Mouse (Mus musculus) activated CD4-positive, CD25-positive, alpha-beta regulatory T cell, adult 4 months (primary cell): ENCODE measurements around the gene Fam160b1. TPM values are rescaled to one million over a fixed set of nuclear protein-coding genes. Genes with fewer than 3 reads are reported as not detected.
A peak's percentile ranks its signal among the peaks of the same experiment; 100 is the strongest.

ENCODE experiments used
- ATAC-seq: one replicate; pipeline ENCODE4 v1.8.0; 2017
- polyA plus RNA-seq, 2 experiments: library from polyadenylated mRNA; unstranded; fragments of 100-300 nt; shearing (Covaris generic); gene quantifications; one replicate each; pipeline ENCODE4 v1.2.1; 2017

The Fam160b1 gene
- polyA plus RNA-seq, 2 experiments from 2014 or later: 8.3 to 9.0 TPM

DNA sequence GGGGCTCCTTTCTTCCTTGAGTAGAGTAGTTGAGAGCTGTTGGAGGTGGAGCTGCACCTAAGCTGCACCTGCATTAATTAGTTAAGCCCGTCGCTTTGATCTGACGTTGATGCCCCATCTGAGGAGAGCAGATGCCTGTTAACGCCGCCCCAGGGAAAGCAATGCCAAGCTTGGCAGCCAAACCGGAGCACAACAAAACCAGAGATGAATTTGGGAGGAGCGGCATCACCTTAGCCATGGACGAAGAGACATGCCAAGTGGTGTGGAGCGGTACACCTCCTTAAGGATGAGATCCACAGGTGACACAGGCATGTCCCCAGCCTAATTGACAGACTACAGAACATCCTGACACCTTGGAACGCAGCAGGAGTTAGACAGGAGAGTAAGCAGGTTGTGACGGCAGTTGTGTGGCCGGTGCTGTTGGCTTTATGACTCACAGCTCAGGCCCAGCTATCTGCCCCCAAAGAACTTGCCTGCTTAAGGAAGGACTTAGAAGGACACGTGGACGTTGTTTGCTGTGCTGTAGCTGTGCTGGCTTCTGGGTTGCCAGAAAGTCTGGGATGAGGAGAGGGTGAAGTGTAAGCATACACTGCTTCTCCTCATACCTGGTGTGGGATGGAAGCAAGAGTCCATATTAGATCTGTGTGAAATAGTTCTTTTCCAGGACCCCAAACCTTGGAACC lies 67.4 kb downstream of the Fam160b1 start:
- ATAC-seq: no peak

DNA sequence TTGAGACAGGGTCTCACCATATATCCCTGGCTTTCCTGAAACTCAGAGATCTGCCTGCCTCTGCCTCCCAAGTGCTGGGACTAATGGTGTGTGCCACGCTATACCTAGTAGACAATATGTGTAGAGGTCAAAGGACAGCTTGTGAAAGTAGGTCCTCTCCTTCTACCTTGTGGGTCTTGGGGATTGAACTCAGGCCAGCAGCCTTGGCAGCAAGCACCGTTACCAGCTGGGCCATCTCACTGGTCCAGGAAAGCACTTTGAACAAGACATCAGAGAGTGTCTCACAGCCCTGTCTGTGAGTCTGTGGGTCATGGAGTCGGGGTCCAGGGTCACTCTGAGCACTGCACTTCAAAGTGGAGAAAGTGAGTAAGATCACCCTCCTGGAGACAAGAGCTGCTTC lies 68.2 kb downstream of the Fam160b1 start:
- ATAC-seq: no peak

DNA sequence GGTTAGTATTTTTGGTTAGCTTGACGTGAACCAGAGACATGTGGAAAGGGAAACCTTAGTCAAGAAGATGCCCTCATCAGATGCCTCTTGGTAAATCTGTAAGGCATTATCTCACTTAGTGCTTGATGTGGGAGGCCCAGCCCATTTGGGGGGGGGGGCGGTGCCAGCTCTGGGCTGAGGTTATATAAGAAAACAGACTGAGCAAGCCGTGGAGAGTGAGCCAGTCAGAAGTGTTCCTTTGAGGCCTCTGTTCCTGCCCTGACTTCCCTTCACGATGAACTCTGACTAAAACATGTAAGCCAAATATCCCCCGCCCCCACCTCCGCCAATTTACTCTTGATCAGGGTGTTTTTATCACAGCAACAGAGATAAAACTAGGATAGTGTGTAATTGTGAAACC lies 69.4 kb downstream of the Fam160b1 start:
- ATAC-seq: peak; percentile 96

DNA sequence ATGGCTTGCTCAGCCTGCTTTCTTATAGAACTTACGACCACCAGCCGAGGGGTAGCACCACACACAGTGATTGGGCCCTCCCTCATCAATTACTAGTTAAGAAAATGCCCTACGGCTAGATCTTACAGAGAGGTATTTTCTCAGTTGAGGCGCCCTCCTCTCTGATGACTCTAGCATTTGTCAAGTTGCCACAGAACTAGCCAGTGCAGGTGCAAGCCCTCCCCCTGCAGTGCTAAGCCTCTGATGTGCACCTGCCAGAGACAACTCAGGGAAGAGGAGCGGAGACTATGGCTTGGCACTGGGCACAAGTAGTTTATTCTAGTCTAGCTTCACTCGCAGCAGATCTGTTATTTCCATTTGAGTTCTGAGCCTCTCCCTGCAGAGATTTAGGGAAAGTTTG lies 71.0 kb downstream of the Fam160b1 start:
- no peak for ATAC-seq

DNA sequence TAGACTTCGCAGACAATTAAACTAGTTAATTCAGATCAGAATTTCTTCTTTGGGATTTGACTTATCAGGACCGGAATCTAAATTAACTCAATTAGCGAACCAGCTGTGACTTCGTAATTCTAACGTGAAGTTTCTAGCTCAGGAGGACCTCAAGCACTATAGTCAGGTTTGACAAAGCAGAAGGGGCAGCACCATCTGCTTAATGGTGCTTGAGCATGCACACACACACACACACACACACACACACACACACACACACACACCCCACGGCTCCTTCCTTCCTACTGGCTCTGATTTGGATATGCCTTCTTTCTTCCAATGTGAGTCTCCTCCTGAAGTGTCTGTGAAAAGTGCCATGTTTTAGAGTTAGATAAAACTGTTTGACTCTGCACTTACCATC lies 73.5 kb downstream of the Fam160b1 start:
- ATAC-seq: no peak

DNA sequence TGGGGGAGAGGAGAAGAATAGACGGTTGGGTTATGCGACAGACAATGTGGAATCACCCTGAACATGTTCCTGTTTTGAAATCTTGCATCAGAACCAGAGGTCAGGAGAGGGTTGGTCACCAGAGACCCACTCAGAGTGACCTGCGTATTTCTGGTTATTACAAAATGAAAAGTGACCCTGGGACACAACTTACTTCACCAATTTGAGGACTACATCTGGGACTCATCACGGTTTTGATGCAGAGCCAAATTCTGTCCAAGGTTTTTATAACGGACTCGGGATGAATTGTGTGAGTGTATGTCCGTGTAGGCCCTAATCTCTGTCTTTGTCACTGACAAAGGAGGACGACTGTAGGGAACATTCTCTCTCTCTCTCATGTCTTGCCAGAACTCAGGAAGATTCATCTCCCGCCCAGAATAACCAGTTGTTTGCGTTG lies 76.1 kb downstream of the Fam160b1 start:
- ATAC-seq: no peak

DNA sequence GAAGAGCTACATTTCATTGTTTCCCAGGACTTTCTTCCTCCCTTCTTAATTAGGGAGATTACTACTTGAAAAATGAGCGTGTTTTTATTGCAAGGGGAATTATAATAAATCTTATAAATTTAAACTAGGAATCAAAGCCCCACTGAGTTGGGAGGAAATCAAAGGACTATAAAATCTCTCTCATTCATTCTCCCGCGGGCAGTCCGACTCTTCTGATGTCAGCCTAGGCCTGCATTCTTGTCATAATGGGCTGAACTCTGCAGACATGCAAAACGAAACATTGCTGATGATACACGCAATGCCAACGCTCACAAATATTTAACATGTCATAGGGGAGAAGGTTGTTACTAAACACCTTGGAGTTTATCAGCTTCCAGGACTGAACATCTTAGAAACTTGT lies 76.6 kb downstream of the Fam160b1 start:
- ATAC-seq: no peak

Other genes with a start within 250 kb of the Fam160b1 start
- gene Ablim1, start 45.8 kb upstream of the Fam160b1 start, polyA plus RNA-seq: 100 to 1,000 TPM; 268 to 273 TPM
- 1 to 10 TPM; 5.7 to 9.7 TPM for gene Trub1, start 92.2 kb downstream of the Fam160b1 start, polyA plus RNA-seq